Mouse (Mus musculus) midbrain, postnatal 0 days (tissue): ENCODE data around the gene Cyp1a1. TPM values are rescaled to one million over a fixed set of nuclear protein-coding genes. Genes with fewer than 3 reads are reported as not detected.

ENCODE experiments used
- ATAC-seq: fragments of 200-750 bp; cut with Nextera tagmentation; 2 replicates; pipeline ENCODE4 v1.8.0; 2017; ENCODE audit warnings: moderate number of reproducible peaks, mild to moderate bottlenecking, moderate TSS enrichment, moderate library complexity; ENCODE audit not compliant: low FRiP score
- DNase-seq: peaks from one replicate; pipeline ENCODE4 v3.0.0-alpha.2; 2015; ENCODE audit warnings: low spot score
- H3K27ac ChIP-seq: fragments of 300-500 bp; sonication (generic); 2 replicates; pipeline ENCODE4 v1.5.1; 2014; ENCODE audit warnings: low read depth, mild to moderate bottlenecking, low read length, mixed read lengths
- H3K27me3 ChIP-seq: fragments of 300-500 bp; sonication (generic); 2 replicates; pipeline ENCODE4 v1.6.1; 2014; ENCODE audit warnings: low read length, control low read depth, mixed read lengths; ENCODE audit not compliant: insufficient read depth
- H3K36me3 ChIP-seq: fragments of 300-500 bp; sonication (generic); 2 replicates; pipeline ENCODE4 v1.6.1; 2014; ENCODE audit warnings: low read length, control low read depth, mixed read lengths; ENCODE audit not compliant: insufficient read depth
- H3K4me1 ChIP-seq: fragments of 300-500 bp; sonication (generic); 2 replicates; pipeline ENCODE4 v1.6.1; 2014; ENCODE audit warnings: mild to moderate bottlenecking, control low read depth, antibody characterized with exemption, low read length, mixed read lengths; ENCODE audit not compliant: insufficient read depth
- H3K4me2 ChIP-seq: fragments of 300-500 bp; sonication (generic); 2 replicates; pipeline ENCODE4 v1.6.1; 2014; ENCODE audit warnings: low read depth, mild to moderate bottlenecking, low read length, mixed read lengths; ENCODE audit not compliant: poor library complexity, severe bottlenecking
- H3K4me3 ChIP-seq: fragments of 300-500 bp; sonication (generic); 2 replicates; pipeline ENCODE4 v1.5.1; 2014; ENCODE audit warnings: low read depth, mild to moderate bottlenecking, low read length, moderate library complexity
- H3K9ac ChIP-seq: fragments of 300-500 bp; sonication (generic); replicated peaks from 2 replicates; pipeline ENCODE4 v1.6.1; 2014; ENCODE audit warnings: mild to moderate bottlenecking, low read length, moderate library complexity, mixed read lengths; ENCODE audit not compliant: poor library complexity, severe bottlenecking
- H3K9me3 ChIP-seq: fragments of 300-500 bp; sonication (generic); 2 replicates; pipeline ENCODE4 v1.6.1; 2016; ENCODE audit warnings: low read length, control low read depth
- CTCF ChIP-seq: IDR thresholded peaks from 2 replicates; pipeline ENCODE4 v1.5.1; 2016; ENCODE audit warnings: antibody characterized with exemption, mild to moderate bottlenecking
- WGBS: fragments of 180-500 bp; shearing (Covaris S2); extraction: QIAGEN DNeasy Blood & Tissue Kit; methylation state at CpG from one replicate; pipeline ENCODE4 v1.1.7; 2014; 5-methylcytosine and 5-hydroxymethylcytosine counted together
- polyA plus RNA-seq: library from polyadenylated mRNA; unstranded; fragments of >200 nt; fragmentation: Nextera tagmentation; extraction: Ambion mirVana; gene quantifications from 2 replicates; pipeline ENCODE4 v1.2.1, GENCODE M21; 2015
- total RNA-seq: library from RNA; depleted of rRNA; stranded (reverse); fragments of >200 nt; gene quantifications from 2 replicates; pipeline ENCODE4 v1.2.3, GENCODE M21; 2014

The Cyp1a1 gene
- total and polyA plus RNA-seq, 2 experiments from 2014 or later = 0.09 TPM; not detected in 1

DNA sequence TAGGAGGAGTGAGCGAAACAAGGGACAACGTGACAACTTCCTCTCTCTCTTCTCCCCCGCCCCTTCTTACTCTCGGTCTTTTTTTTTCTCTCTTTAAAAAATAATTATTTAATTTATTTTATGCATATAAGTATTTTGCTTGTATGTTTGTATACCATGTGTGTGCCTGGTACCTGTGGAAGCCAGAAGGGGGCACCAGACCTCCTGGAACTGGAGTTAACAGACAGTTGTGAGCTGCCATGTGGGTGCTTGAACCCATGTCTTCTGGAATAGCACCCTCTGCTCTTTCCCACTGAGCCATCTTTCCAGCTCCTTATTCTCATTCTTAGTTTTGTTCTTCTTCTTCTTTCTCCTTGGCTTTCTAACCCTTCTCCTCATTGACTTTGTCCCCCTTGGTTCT lies 28.8 kb upstream of the Cyp1a1 start:
- Histone ChIP-seq H3K4me3 (no peak overlapping the region), H3K9me3 (no peaks in the 10 kb centered on the region), H3K27me3 (no peaks in the 10 kb centered on the region), H3K36me3 (no peaks in the 10 kb centered on the region), H3K9ac (no peak overlapping the region), H3K4me2 (no peak overlapping the region), H3K27ac (no peak overlapping the region), H3K4me1 (no peaks in the 10 kb centered on the region)
- WGBS = 83% methylated on average over 4 of the region's 4 CpGs
- no peak for ATAC-seq
- TF ChIP-seq CTCF = 0 out of 2 replicates have a peak, but pooled peaks have one; percentile 7
- DNase-seq = no peak

DNA sequence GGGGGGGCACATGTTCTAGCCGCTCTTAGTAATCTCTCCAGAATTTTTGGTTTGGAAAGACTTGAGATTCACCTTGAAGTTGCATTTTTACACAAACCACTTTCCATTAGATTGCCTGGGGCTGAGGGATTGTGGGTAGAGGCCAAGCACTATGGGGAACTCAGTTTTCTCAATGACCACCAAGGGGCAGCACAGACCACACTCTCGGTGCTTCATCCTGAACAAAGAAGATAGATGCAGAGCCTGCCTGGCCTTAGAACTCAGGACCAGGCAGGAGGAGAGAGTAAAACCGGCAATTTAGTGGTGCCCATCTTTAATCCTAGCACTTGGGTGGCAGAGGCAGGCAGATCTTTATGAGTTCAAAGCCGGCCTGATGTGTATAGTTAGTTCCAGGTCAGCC lies 28.0 kb upstream of the Cyp1a1 start:
- Histone ChIP-seq H3K27me3 (no peaks in the 10 kb centered on the region), H3K4me1 (no peaks in the 10 kb centered on the region), H3K27ac (no peak overlapping the region), H3K36me3 (no peaks in the 10 kb centered on the region), H3K9ac (no peak overlapping the region), H3K4me3 (no peak overlapping the region), H3K4me2 (no peak overlapping the region), H3K9me3 (no peaks in the 10 kb centered on the region)
- ATAC-seq (0 out of 2 replicates have a peak, but pooled peaks have one; percentile 58), DNase-seq (peak; percentile 85)
- WGBS = 30% methylated on average over 4 of the region's 4 CpGs
- TF ChIP-seq CTCF = peak; percentile 87

DNA sequence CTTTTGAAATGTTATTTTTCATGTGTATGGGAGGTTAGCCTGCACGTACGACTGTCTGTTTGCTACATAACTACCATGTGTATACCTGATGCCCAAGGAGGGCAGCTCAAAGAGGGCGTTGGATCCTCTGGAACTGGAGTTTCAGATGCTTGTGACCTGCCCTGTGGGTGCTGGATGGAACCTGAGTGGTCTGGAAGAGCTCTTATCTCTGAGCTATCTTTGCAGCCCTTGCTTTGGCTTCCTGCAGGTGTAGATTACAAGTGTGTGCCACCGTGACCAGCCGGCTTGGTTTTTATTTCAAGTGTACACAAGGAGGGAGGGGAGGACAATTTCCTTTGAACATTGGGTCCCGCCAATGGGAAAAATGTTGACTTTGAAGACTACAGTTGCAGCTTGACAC lies 27.2 kb upstream of the Cyp1a1 start:
- Histone ChIP-seq H3K36me3 (no peaks in the 10 kb centered on the region), H3K4me2 (no peak overlapping the region), H3K9ac (no peak overlapping the region), H3K27ac (no peak overlapping the region), H3K4me1 (no peaks in the 10 kb centered on the region), H3K4me3 (no peak overlapping the region), H3K9me3 (no peaks in the 10 kb centered on the region), H3K27me3 (no peaks in the 10 kb centered on the region)
- no peak for TF ChIP-seq CTCF
- WGBS = 84% methylated on average over 6 of the region's 6 CpGs
- ATAC-seq (no peak), DNase-seq (no peak)

DNA sequence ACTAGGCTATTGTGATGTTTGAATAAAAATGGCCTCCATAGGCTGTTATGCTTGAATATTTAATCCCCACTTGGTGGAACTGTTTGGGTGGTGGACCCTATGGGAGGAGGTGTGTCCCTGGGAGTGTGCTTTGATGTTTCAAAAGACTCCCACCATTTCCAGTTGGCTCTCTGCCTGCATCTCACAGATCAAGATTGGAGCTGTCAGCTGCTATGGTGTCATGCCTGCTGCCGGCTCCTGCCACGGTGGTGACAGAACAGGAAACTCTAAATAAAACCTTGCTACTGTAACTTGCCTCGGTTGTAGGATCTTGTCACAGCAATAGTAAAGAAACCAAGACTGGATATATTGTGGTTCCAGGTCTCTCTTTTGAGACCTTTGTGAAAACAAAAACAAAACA lies 26.2 kb upstream of the Cyp1a1 start:
- no peak overlapping the region for H3K27ac ChIP-seq
- H3K9ac ChIP-seq = no peak overlapping the region
- WGBS = 70% methylated on average over 3 of the region's 3 CpGs
- H3K36me3 ChIP-seq = no peaks in the 10 kb centered on the region
- no peak overlapping the region for H3K4me3 ChIP-seq
- no peaks in the 10 kb centered on the region for H3K9me3 ChIP-seq
- H3K4me1 ChIP-seq = no peaks in the 10 kb centered on the region
- no peak for TF ChIP-seq CTCF
- ATAC-seq (no peak), DNase-seq (no peak)
- no peaks in the 10 kb centered on the region for H3K27me3 ChIP-seq
- H3K4me2 ChIP-seq = no peak overlapping the region

DNA sequence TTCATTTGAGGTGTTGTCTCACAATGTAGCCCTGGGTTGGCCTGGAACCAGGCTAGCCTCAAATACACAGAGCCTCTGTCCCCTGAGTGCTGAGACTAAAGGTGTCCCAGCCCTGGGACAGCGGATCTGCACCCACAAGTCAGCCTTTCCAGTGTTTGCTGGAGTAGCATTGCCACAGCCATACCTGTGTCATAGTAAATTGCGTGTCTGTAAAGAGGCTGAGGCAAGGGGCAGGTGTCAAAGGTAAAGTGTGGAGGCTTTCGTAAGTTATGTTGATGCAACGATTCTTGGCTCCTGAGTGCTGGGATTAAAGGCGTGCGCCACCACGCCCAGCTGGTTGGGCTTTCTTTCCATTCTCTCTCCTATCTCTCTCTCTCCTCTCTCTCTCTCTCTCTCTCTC lies 23.1 kb upstream of the Cyp1a1 start:
- Histone ChIP-seq H3K36me3 (no peaks in the 10 kb centered on the region), H3K9ac (no peak overlapping the region), H3K4me2 (no peak overlapping the region), H3K4me1 (no peaks in the 10 kb centered on the region), H3K27ac (no peak overlapping the region), H3K9me3 (no peaks in the 10 kb centered on the region), H3K4me3 (no peak overlapping the region), H3K27me3 (no peaks in the 10 kb centered on the region)
- TF ChIP-seq CTCF = no peak
- WGBS = 72% methylated on average over 7 of the region's 7 CpGs
- no peak for DNase-seq
- no peak for ATAC-seq

DNA sequence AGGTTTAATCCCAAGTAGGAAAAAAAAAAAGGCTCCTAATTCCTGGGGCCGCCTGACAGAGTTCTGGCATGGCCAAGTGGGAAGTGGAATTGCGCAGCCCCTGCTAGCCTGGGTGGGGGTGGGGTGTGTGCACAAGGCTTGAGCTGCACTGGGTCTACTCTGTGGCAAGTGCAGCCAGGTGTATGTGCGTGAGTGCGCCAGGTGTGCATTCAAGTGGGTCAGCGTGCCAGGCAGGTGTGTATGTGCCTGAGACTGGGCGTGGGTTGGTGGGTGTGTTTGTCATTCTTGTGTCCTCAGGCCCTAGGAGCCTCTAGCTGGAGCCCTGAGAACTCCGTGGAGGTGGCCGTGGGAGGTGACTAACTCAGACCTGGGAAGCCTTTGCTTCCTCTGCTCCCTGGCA lies 21.2 kb upstream of the Cyp1a1 start:
- Histone ChIP-seq H3K9ac (no peak overlapping the region), H3K27me3 (no peaks in the 10 kb centered on the region), H3K9me3 (no peaks in the 10 kb centered on the region), H3K27ac (no peak overlapping the region), H3K36me3 (no peaks in the 10 kb centered on the region), H3K4me1 (no peaks in the 10 kb centered on the region), H3K4me3 (no peak overlapping the region), H3K4me2 (no peak overlapping the region)
- no peak for ATAC-seq
- DNase-seq = no peak
- WGBS = 88% methylated on average over 8 of the region's 8 CpGs
- TF ChIP-seq CTCF = no peak
